Mouse (Mus musculus) hematopoietic stem cell, adult 5-6 weeks (primary cell): ENCODE measurements around the gene Tnfsf11. TPM values are rescaled to one million over a fixed set of nuclear protein-coding genes. Genes with fewer than 3 reads are reported as not detected.

Experiments
- ATAC-seq, 2 experiments: fragments of 125-278 bp in 1 of 2; replicated peaks in 1 of 2; 2 replicates each; pipeline ENCODE4 v1.8.0; 2016 to 2017; ENCODE audit warnings: inconsistent platforms in 2 of 2, mild to moderate bottlenecking in 2 of 2, moderate number of reproducible peaks in 2 of 2, low read depth in 1 of 2, moderate TSS enrichment in 1 of 2; ENCODE audit not compliant: low FRiP score in 2 of 2, poor library complexity in 2 of 2, severe bottlenecking in 2 of 2, insufficient read depth in 1 of 2, low TSS enrichment in 1 of 2
- total RNA-seq: library from RNA; stranded (forward); fragments of 172-1452, 232-1000 nt; gene quantifications from 2 replicates; pipeline ENCODE4 v1.2.3, GENCODE M21; 2017

Tnfsf11 gene
- total RNA-seq, 1 experiment from 2014 or later: 3.8 TPM

DNA sequence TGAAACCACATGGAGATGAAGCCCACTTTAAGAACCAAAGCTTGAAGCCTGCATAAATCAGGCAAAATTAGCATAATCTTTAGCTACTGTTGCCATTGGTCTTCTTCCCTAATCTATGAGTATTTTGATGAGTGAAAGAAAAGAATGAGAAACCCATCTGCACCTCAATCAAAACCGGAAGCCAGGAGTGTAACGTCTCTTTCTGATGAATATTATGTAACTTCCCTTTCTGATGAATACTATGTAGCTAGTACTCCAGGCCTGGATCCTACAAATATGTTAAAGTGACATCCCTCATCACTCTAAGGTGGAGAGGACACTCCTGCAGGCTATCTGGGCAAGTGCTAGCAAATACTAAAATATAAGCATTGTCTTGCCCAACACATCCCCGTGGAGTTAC, 6.9 kb downstream of the Tnfsf11 start:
- ATAC-seq: no peak

GRCm38 (mm10) chr14:78292687-78293086, 15.2 kb downstream of the Tnfsf11 start:
- ATAC-seq: no peak

DNA sequence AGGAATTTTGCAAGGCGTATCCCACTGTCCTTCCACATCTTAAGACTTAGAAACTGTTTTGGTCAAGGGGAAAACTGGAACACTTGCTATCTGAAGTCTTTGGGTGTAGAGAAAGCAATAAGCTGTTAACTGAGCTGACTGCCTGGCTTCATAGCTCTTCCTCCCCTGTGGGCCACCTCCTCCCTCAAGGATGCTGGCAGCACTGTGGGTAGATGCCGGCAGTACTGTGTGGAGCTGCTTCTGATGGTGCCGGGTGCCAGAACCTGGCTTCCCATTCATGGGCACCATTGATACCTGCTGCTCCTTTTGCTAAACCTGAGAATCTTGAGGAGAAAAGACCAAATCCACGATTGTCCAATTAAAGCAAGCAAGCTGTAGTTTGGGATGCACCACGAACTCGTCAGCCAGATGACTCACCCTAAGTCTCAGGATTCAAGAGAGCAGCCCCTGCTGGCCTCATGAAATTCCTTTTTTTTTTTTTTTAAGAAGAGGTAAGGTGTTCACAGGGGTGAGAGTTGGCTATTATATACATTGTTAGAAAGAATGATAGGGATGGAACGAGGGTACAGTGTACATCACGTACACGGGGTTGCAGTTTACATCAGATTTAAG, 17.8 kb downstream of the Tnfsf11 start:
- no peak for ATAC-seq

DNA sequence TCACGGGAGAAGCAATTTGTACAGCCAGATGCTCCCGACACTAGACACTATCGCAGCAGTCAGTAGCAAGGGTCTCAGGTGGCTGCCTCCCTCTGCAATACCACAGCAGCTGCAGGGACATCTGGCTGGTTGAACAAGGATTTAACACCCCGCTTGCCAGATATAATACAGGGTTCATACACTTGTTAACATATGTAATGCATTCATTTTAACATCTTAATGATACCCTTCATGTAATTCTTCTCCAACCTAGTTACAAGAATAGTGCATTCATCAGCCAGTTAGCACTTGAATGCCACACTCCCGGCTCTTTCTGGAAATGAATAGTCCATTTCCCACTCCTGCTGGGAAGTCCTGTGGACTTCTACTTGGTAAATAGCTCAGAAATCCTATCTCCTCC, 18.9 kb downstream of the Tnfsf11 start:
- ATAC-seq: no peak

- peak in 1 of 2 experiments; percentile 49; a peak in 1 of 4 replicates for ATAC-seq
These were observed 19.7 kb downstream of the Tnfsf11 start for GRCm38 (mm10) chr14:78287906-78288800.

GRCm38 (mm10) chr14:78286011-78286548, 21.8 kb downstream of the Tnfsf11 start:
- ATAC-seq: no peak

DNA sequence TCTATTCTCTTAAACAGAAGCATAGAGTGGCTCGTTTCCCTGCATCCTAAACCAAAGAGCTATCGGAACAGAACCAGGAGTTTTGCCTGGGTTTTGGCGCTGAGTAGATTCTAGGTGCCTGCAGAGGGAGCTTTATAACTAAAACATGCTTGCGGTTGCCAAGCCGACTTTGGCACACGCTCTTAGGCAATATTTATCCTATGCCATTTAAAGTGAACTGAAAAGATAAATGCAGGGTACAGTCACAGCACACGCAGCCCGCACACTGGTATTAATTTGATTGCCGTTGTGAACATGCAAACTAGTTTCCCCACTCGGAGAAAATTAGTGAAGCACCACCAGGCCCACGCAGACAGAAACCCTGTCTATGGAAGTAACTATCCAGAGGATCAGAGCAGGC, 25.4 kb downstream of the Tnfsf11 start:
- ATAC-seq: no peak

DNA sequence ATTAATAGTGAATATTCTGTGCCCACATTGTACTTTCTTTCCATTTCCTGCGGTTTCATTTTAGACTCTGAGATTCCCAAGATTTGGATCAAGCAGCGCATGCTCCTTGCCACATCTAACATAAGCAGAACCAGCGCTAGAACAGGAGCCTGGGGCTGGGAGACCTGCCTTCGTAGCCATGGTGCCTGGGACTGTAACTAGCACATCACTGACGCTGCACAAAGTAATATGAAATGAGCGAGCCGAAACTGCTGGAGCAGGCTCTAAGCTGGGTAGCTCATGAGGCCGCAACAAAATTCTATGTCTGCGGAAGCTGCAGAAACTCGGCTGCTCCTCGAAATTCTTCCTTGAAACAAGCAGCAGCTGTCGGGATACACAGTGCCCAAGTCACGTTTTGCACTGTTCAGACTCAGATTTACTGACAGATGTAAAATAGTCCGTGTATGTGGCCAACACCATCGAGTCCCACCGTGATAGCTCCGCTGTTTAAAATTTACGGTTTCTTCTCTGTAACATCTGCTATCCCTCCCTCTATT, 31.4 kb downstream of the Tnfsf11 start:
- ATAC-seq: no peak

- ATAC-seq: no peak
These were observed 33.0 kb downstream of the Tnfsf11 start for GRCm38 (mm10) chr14:78274851-78275250.

- no peak for ATAC-seq
These were observed 33.7 kb downstream of the Tnfsf11 start for GRCm38 (mm10) chr14:78274146-78274545.

- ATAC-seq: peak; percentile 42 to 53; a peak in 1 of 4 replicates
These were observed 34.3 kb downstream of the Tnfsf11 start for GRCm38 (mm10) chr14:78273571-78273970.

GRCm38 (mm10) chr14:78264876-78265275, 43.0 kb downstream of the Tnfsf11 start:
- ATAC-seq: no peak

- no peak for ATAC-seq
These were observed 45.2 kb downstream of the Tnfsf11 start for GRCm38 (mm10) chr14:78262596-78262995.

DNA sequence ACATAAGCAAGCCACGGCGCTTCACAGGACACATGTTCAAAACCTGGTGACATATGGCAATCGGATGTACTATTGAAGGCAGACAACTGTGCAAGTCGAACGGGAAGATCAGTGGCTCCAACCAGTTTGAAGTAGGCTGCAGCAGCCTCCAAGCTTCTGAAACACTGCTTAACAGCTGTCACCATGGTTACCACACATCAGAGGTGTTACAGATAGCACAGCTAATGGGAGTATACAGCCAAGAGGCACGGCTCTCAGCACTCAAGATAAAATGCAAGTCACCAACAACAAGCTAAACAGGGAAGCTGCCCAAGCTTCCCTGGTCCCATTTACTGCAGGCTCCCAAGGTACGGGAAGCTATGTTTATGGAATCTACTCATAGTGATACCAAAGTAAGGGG, 46.6 kb downstream of the Tnfsf11 start:
- no peak for ATAC-seq

DNA sequence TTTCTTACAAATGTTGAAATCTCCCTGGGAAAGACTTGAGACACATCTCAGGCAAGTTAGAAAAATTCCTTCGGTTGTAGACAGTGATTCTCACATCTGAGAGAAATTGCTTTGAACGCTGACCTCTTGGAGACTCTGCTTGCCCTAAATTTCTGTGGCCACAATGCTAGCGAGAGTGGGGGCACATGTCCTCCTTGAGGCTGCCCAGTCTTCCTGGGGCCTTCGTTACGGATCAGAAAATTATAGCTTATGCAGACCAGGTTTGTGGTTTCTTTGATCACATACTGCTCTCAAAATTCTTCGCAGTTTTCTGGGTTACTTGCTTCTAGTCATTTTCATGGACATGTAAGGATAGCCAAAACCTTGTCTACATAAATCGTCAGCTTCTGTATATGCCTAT, 53.8 kb downstream of the Tnfsf11 start:
- no peak for ATAC-seq

DNA sequence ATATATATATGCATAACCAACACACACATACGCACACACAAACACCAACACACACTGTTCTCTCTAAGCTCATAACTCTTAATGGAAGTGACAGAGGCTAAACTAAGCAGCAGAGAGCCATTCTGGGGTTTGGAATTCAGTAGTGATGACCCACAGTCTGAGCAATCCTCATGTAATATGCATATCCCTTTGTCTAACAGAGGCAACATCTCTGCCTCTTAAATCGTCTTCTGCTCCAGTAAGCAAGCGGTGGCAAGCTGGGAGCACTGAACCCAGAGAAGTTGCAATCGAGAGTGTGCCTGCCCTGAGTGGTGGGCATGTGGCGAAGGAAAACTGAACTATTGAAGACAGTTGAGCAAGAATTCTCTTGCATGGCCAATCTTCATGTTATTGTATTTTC, 61.2 kb downstream of the Tnfsf11 start:
- ATAC-seq: no peak

GRCm38 (mm10) chr14:78244811-78245210, 63.0 kb downstream of the Tnfsf11 start:
- no peak for ATAC-seq

GRCm38 (mm10) chr14:78239346-78239745, 68.5 kb downstream of the Tnfsf11 start:
- ATAC-seq: no peak
